Comparison of ENCODE assay signal across 34 mouse cellular contexts in the genomic region with DNA sequence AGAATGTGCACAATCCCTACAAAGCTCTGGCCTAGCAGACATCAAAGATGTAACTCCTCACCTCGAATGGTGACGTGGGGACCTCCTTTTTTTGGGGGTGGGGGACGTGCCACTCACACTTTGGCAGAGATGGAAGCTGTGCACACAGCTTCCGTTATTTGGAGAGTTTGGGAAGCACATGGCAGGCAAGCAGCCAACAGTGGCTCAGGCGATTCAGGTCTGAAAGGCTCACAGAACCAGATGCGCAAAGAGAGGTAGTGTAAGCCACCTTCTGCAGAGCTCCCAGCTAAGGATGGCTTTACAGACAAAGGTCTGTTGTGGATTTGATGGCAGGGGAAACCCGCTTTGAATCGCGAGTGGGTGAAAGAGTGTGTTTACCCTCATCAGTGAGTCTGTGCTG. TPM values are rescaled to one million over a fixed set of nuclear protein-coding genes. Genes with fewer than 3 reads are reported as not detected.
DNase-seq lines count a peak whose midpoint lies in the region; ATAC-seq and TF ChIP-seq lines count a peak whose summit lies in the region.
"Had no signal": no experiment of that assay in that cellular context is flagged by ENCODE, and none has a peak within 500 bp of the region (broad histone marks: within the 10 kb centered on the region; RNA-seq: fewer than 3 reads in every experiment).

No protein-coding gene starts in this region.

- H3K9me3 ChIP-seq in embryonic facial prominence, embryonic 13.5 days, result no peaks in the 10 kb centered on the region
- H3K9me3 ChIP-seq in embryonic facial prominence, embryonic 10.5 days, result no peaks in the 10 kb centered on the region
- no peaks in the 10 kb centered on the region for H3K9me3 ChIP-seq in midbrain, postnatal 0 days (ENCODE audit: low read length)
- H3K9me3 ChIP-seq in midbrain, embryonic 11.5 days (ENCODE audit: control insufficient read depth, low read length), result no peaks in the 10 kb centered on the region
- no peaks in the 10 kb centered on the region for H3K9me3 ChIP-seq in forebrain, embryonic 16.5 days (ENCODE audit: control insufficient read depth, low read length)
- H3K9me3 ChIP-seq: heart, embryonic 13.5 days; hindbrain, embryonic 15.5 days; kidney, embryonic 15.5 days; limb, embryonic 12.5 days; liver, embryonic 12.5 days; neural tube, embryonic 13.5 days had no signal

- 59% methylated on average over 9 of the region's 9 CpGs for WGBS in embryonic facial prominence, embryonic 13.5 days
- 82% methylated on average over 9 of the region's 9 CpGs for WGBS in embryonic facial prominence, embryonic 10.5 days
- 59% methylated on average over 9 of the region's 9 CpGs for WGBS in midbrain, postnatal 0 days
- WGBS in midbrain, embryonic 11.5 days, result 84% methylated on average over 9 of the region's 9 CpGs
- 27% methylated on average over 9 of the region's 9 CpGs for WGBS in forebrain, embryonic 16.5 days

- no peak overlapping the region for H3K9ac ChIP-seq in embryonic facial prominence, embryonic 13.5 days
- no peak overlapping the region for H3K9ac ChIP-seq in midbrain, postnatal 0 days (replicated peaks; ENCODE audit: low read length, poor library complexity, severe bottlenecking)
- no peak overlapping the region for H3K9ac ChIP-seq in midbrain, embryonic 11.5 days (ENCODE audit: low read length)
- H3K9ac ChIP-seq in forebrain, embryonic 16.5 days (replicated peaks; ENCODE audit: low read depth, low read length), result no peak overlapping the region
- H3K9ac ChIP-seq: heart, embryonic 13.5 days; hindbrain, embryonic 15.5 days; kidney, embryonic 15.5 days; limb, embryonic 12.5 days; liver, embryonic 12.5 days; liver, postnatal 0 days; neural tube, embryonic 13.5 days had no signal

- ATAC-seq in embryonic facial prominence, embryonic 13.5 days (ENCODE audit: insufficient number of reproducible peaks, insufficient read depth, low FRiP score, low TSS enrichment, low read depth), result no peak
- ATAC-seq in midbrain, postnatal 0 days (ENCODE audit: low FRiP score), result no peak
- no peak for ATAC-seq in midbrain, embryonic 11.5 days (ENCODE audit: low FRiP score)
- ATAC-seq in forebrain, embryonic 16.5 days, result no peak
- no peak for ATAC-seq in cerebellum, adult (ENCODE audit: insufficient number of reproducible peaks, low FRiP score, low TSS enrichment)
- ATAC-seq: activated CD4-positive, CD25-positive, alpha-beta regulatory T cell, adult 4 months; liver, embryonic 12.5 days; liver, postnatal 0 days; lung, postnatal 0 days had no signal

- peak overlapping the region; percentile 39; the same call in 1 of the 2 replicates for H3K27ac ChIP-seq in embryonic facial prominence, embryonic 13.5 days
- no peak overlapping the region for H3K27ac ChIP-seq in embryonic facial prominence, embryonic 10.5 days (replicated peaks)
- H3K27ac ChIP-seq in midbrain, postnatal 0 days (ENCODE audit: low read depth, low read length), result no peak overlapping the region
- H3K27ac ChIP-seq in midbrain, embryonic 11.5 days (ENCODE audit: low read depth, low read length), result no peak overlapping the region
- H3K27ac ChIP-seq in forebrain, embryonic 16.5 days (ENCODE audit: low read length), result peak overlapping the region; percentile 41
- H3K27ac ChIP-seq: heart, embryonic 13.5 days; hindbrain, embryonic 15.5 days; kidney, embryonic 15.5 days; layer of hippocampus, adult 2 months; limb, embryonic 12.5 days; liver, embryonic 12.5 days; macrophage; neural tube, embryonic 13.5 days had no signal

- H3K27me3 ChIP-seq in embryonic facial prominence, embryonic 13.5 days, result 0 out of 2 replicates have a peak, but pooled peaks cover 6% of the 10 kb centered on the region
- H3K27me3 ChIP-seq in embryonic facial prominence, embryonic 10.5 days (replicated peaks; ENCODE audit: low read depth, poor library complexity, severe bottlenecking), result no peaks in the 10 kb centered on the region; the same call in 1 of the 2 replicates
- no peaks in the 10 kb centered on the region for H3K27me3 ChIP-seq in midbrain, postnatal 0 days (ENCODE audit: insufficient read depth, low read length)
- no peaks in the 10 kb centered on the region for H3K27me3 ChIP-seq in midbrain, embryonic 11.5 days (ENCODE audit: control insufficient read depth, insufficient read depth, low read length)
- no peaks in the 10 kb centered on the region for H3K27me3 ChIP-seq in forebrain, embryonic 16.5 days (replicated peaks; ENCODE audit: control insufficient read depth, insufficient read depth, low read length)
- H3K27me3 ChIP-seq: heart, embryonic 13.5 days; kidney, embryonic 15.5 days; limb, embryonic 12.5 days; liver, embryonic 12.5 days; neural tube, embryonic 13.5 days had no signal

- TF ChIP-seq CTCF in midbrain, postnatal 0 days (IDR thresholded peaks at IDR 0.05), result no peak

- no peak for DNase-seq in embryonic facial prominence, embryonic 10.5 days (ENCODE audit: low spot score)
- DNase-seq in layer of hippocampus, adult 9-11 months, result peak; percentile 16
- no peak for DNase-seq in layer of hippocampus, adult 9-10 months (ENCODE audit: low spot score)
- peak; percentile 38 for DNase-seq in midbrain, postnatal 0 days (ENCODE audit: low spot score)
- no peak for DNase-seq in midbrain, embryonic 11.5 days (ENCODE audit: low spot score, missing footprints)
- DNase-seq: adrenal gland, postnatal 36 days; cerebellum, adult 8-10 months; cerebellum, postnatal 25 days; gastrocnemius, postnatal 10 days; kidney, adult 18-20 months; layer of hippocampus, postnatal 36 days; liver, postnatal 0 days had no signal

- peaks cover 23% of the 10 kb centered on the region for H3K4me1 ChIP-seq in embryonic facial prominence, embryonic 13.5 days
- peaks cover 14% of the 10 kb centered on the region for H3K4me1 ChIP-seq in embryonic facial prominence, embryonic 10.5 days
- 0 out of 2 replicates have a peak, but pooled peaks cover 4% of the 10 kb centered on the region for H3K4me1 ChIP-seq in midbrain, postnatal 0 days (ENCODE audit: insufficient read depth, low read length)
- no peaks in the 10 kb centered on the region for H3K4me1 ChIP-seq in midbrain, embryonic 11.5 days (ENCODE audit: control insufficient read depth, insufficient read depth, low read length)
- H3K4me1 ChIP-seq in forebrain, embryonic 16.5 days (replicated peaks; ENCODE audit: control insufficient read depth, insufficient read depth, low read length), result peaks cover 23% of the 10 kb centered on the region
- H3K4me1 ChIP-seq: heart, embryonic 13.5 days; kidney, embryonic 15.5 days; liver, embryonic 12.5 days; neural tube, embryonic 13.5 days had no signal

- H3K4me2 ChIP-seq in embryonic facial prominence, embryonic 13.5 days, result no peak overlapping the region
- no peak overlapping the region for H3K4me2 ChIP-seq in midbrain, postnatal 0 days (ENCODE audit: low read depth, low read length, poor library complexity, severe bottlenecking)
- no peak overlapping the region for H3K4me2 ChIP-seq in midbrain, embryonic 11.5 days
- no peak overlapping the region for H3K4me2 ChIP-seq in forebrain, embryonic 16.5 days (ENCODE audit: low read length)
- H3K4me2 ChIP-seq: heart, embryonic 13.5 days; hindbrain, embryonic 15.5 days; kidney, embryonic 15.5 days; limb, embryonic 12.5 days; liver, embryonic 12.5 days; neural tube, embryonic 13.5 days had no signal

- no peaks in the 10 kb centered on the region for H3K36me3 ChIP-seq in embryonic facial prominence, embryonic 13.5 days
- H3K36me3 ChIP-seq in embryonic facial prominence, embryonic 10.5 days (replicated peaks), result no peaks in the 10 kb centered on the region
- H3K36me3 ChIP-seq in midbrain, postnatal 0 days (ENCODE audit: insufficient read depth, low read length), result no peaks in the 10 kb centered on the region
- H3K36me3 ChIP-seq in midbrain, embryonic 11.5 days (ENCODE audit: control insufficient read depth, insufficient read depth, low read length), result no peaks in the 10 kb centered on the region
- H3K36me3 ChIP-seq in forebrain, embryonic 16.5 days (ENCODE audit: control insufficient read depth, insufficient read depth), result no peaks in the 10 kb centered on the region
- H3K36me3 ChIP-seq: heart, embryonic 13.5 days; hindbrain, embryonic 15.5 days; kidney, embryonic 15.5 days; limb, embryonic 12.5 days; liver, embryonic 12.5 days; neural tube, embryonic 13.5 days had no signal

- H3K4me3 ChIP-seq in embryonic facial prominence, embryonic 13.5 days, result no peak overlapping the region
- H3K4me3 ChIP-seq in embryonic facial prominence, embryonic 10.5 days, result no peak overlapping the region
- H3K4me3 ChIP-seq in midbrain, postnatal 0 days (ENCODE audit: low read depth, low read length), result no peak overlapping the region
- H3K4me3 ChIP-seq in midbrain, embryonic 11.5 days (ENCODE audit: low read depth, low read length), result no peak overlapping the region
- H3K4me3 ChIP-seq in forebrain, embryonic 16.5 days (replicated peaks; ENCODE audit: low read length), result no peak overlapping the region
- H3K4me3 ChIP-seq: heart, embryonic 13.5 days; hindbrain, embryonic 15.5 days; kidney, embryonic 15.5 days; layer of hippocampus, adult 2 months; limb, embryonic 12.5 days; liver, embryonic 12.5 days; neural tube, embryonic 13.5 days had no signal

RNA-seq across cellular contexts. Expression of a gene that starts 45.0 kb away (rescaled TPM):
- 28.7 and 31.4 TPM in 2 replicates for polyA plus RNA-seq in embryonic facial prominence, embryonic 13.5 days (2015; fragmentation: Nextera tagmentation; extraction: Ambion mirVana)
- polyA plus RNA-seq in embryonic facial prominence, embryonic 10.5 days (2016; fragmentation: Nextera tagmentation; extraction: Ambion mirVana), result 0.11 TPM in 1 of 2 replicates, not detected in the other
- total RNA-seq in midbrain, postnatal 0 days (2014; rRNA removed), result 0.38 TPM in 1 of 2 replicates, not detected in the other
- 0.20 and 0.27 TPM in 2 replicates for polyA plus RNA-seq in midbrain, postnatal 0 days (2015; fragmentation: Nextera tagmentation; extraction: Ambion mirVana)
- not detected in 2 replicates for polyA plus RNA-seq in midbrain, embryonic 11.5 days (2014; fragmentation: Nextera tagmentation; extraction: Ambion mirVana)
- polyA plus RNA-seq in forebrain, embryonic 16.5 days (2015; fragmentation: Nextera tagmentation; extraction: Ambion mirVana), result 3.3 TPM in 1 of 2 replicates, not detected in the other
- total RNA-seq: adrenal gland, adult 2 months; adrenal gland, postnatal 36 days; heart, adult 8-10 months; heart, postnatal 10 days; hematopoietic stem cell, adult 5-6 weeks had no signal
- polyA plus RNA-seq: adrenal gland, adult 2 months; C2C12; gonadal fat pad, adult 2 months; heart, embryonic 13.5 days; intestine, embryonic 14.5 days; liver, postnatal 0 days; lung, postnatal 0 days; small intestine, adult 2 months; testis, adult 2 months had no signal

Comparison
In these comparisons a context has a peak if more than half of its experiments do, and no peak if none do; other contexts are left out.
1. H3K27ac ChIP-seq: peak in embryonic facial prominence, embryonic 13.5 days (single experiment) and forebrain, embryonic 16.5 days (single experiment); none in embryonic facial prominence, embryonic 10.5 days (single experiment), midbrain, postnatal 0 days (single experiment) and midbrain, embryonic 11.5 days (single experiment).
2. DNase-seq: peak in layer of hippocampus, adult 9-11 months (single experiment) and midbrain, postnatal 0 days (single experiment); none in embryonic facial prominence, embryonic 10.5 days (single experiment), layer of hippocampus, adult 9-10 months (single experiment) and midbrain, embryonic 11.5 days (single experiment).